Mouse (Mus musculus) myocyte (in vitro differentiated cells): Measurements from ENCODE around the gene Ccr1.
A peak's percentile ranks its signal among the peaks of the same experiment; 100 is the strongest.

ENCODE experiments used
- E2F4 ChIP-seq: IDR thresholded peaks from one replicate; pipeline ENCODE4 v1.6.1; 2011; ENCODE audit warnings: mild to moderate bottlenecking, control low read depth, moderate library complexity; ENCODE audit not compliant: insufficient read depth
- MAX ChIP-seq: IDR thresholded peaks from one replicate; pipeline ENCODE4 v1.6.1; 2011; ENCODE audit warnings: low read depth, mild to moderate bottlenecking, control low read depth
- MYOD1 ChIP-seq, 3 experiments: IDR thresholded peaks; one replicate each; pipeline ENCODE4 v1.6.1; 2011; ENCODE audit warnings: control low read depth in 2 of 3, low read depth in 2 of 3, mild to moderate bottlenecking in 2 of 3, moderate library complexity in 1 of 3; ENCODE audit not compliant: insufficient read length in 2 of 3, control insufficient read depth in 1 of 3
- MYOG ChIP-seq, 3 experiments: IDR thresholded peaks; one replicate each; pipeline ENCODE4 v1.6.1; 2011; ENCODE audit warnings: control low read depth in 2 of 3, low read depth in 2 of 3, mild to moderate bottlenecking in 2 of 3; ENCODE audit not compliant: insufficient read length in 2 of 3, control insufficient read depth in 1 of 3, insufficient read depth in 1 of 3
- POLR2A ChIP-seq: IDR thresholded peaks from one replicate; pipeline ENCODE4 v1.6.1; 2011; ENCODE audit warnings: low read depth, mild to moderate bottlenecking, control low read depth, moderate library complexity; ENCODE audit not compliant: insufficient read length
- POLR2AphosphoS2 ChIP-seq: IDR thresholded peaks from one replicate; pipeline ENCODE4 v1.6.1; 2011; ENCODE audit warnings: low read depth, control low read depth; ENCODE audit not compliant: insufficient read length
- SRF ChIP-seq: IDR thresholded peaks from one replicate; pipeline ENCODE4 v1.6.1; 2011; ENCODE audit warnings: low read depth; ENCODE audit not compliant: control insufficient read depth, insufficient read length
- TCF12 ChIP-seq: IDR thresholded peaks from one replicate; pipeline ENCODE4 v1.6.1; 2011; ENCODE audit warnings: mild to moderate bottlenecking, control low read depth; ENCODE audit not compliant: poor library complexity, insufficient read depth, severe bottlenecking
- TCF3 ChIP-seq: IDR thresholded peaks from one replicate; pipeline ENCODE4 v1.6.1; 2011; ENCODE audit warnings: low read depth, control low read depth; ENCODE audit not compliant: insufficient read length
- USF1 ChIP-seq: IDR thresholded peaks from one replicate; pipeline ENCODE4 v1.6.1; 2011; ENCODE audit warnings: low read depth, mild to moderate bottlenecking, control low read depth, moderate library complexity

GRCm38 (mm10) chr9:123924589-123925066 lies 43.9 kb downstream of the Ccr1 start:
- no peak for TF ChIP-seq SRF
- peak; percentile 85 for TF ChIP-seq POLR2A
- TF ChIP-seq USF1, result no peak
- TF ChIP-seq POLR2AphosphoS2, result peak; percentile 44
- no peak for TF ChIP-seq E2F4
- no peak for TF ChIP-seq TCF3
- no peak for TF ChIP-seq MYOD1 (IDR thresholded peaks at IDR 0.05; ENCODE audit: control insufficient read depth in 1 of 3, insufficient read length in 2 of 3, low read depth in 2 of 3)
- no peak for TF ChIP-seq MYOG (IDR thresholded peaks at IDR 0.05; ENCODE audit: control insufficient read depth in 1 of 3, insufficient read depth in 1 of 3, insufficient read length in 2 of 3, low read depth in 2 of 3)
- TF ChIP-seq MAX, result no peak
- TF ChIP-seq TCF12, result no peak
